Mouse (Mus musculus): ENCODE measurements around the gene Scgb2b3.

The Scgb2b3 gene

DNA sequence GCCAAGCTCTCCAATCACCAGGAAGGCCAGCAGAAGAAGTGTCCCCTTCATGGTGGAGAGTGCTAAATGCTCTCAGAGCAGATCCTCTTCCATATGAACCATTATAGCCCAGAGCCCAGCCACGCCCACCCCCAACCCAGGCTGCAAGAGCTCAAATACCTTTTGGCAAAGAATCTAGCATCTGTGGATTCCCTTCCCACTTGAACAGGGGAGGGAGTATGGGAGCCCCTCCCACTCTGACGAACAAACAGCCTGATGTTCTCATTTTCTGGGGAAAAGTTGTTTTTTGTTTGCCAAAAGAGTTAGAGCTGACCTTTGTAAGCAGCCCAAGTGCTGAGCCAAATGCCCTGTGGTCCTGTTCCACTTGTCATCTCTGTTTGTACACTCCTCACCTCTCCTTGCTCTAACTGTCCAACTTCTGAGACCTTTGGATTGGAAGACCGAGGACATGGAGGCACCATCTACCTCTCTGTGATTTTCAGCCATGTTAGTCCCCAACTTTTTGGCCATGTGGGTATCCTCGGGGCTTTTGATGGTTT is at the start of gene Scgb2b3:
Gene Scgb2b3, minus strand, starts transcription at position 51 of the 539 bp plus-strand sequence.
- no peak for DNase-seq (ENCODE audit: low spot score)

DNA sequence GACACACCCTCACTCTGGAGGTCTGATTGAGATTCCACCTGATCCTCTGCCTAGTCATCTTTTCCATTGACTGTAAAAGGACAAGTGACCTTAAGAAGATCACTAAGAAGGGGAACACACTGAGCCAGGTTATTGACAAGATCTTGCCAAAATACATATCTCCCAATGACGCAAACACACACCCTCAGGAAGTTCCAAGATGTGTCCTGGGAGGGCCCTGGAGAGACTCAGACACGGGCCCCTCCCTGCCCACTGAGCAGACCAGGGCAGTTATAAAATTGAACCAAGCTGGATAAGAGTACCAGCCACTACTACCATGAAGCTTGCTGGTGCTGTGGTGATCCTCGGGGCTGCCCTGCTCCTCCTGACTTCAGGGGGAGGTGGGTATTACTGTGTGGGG is 13.4 kb upstream of the Scgb2b3 start, which contains the start of gene Scgb1b3:
Gene Scgb1b3, plus strand, starts transcription at position 301 of the 400 bp plus-strand sequence.
- DNase-seq (ENCODE audit: low spot score), result no peak
